Mouse (Mus musculus) c-Kit-positive CD71-negative TER-119-negative erythroid progenitor cells, embryonic 14.5 days (primary cell): ENCODE data around the gene Bphl.
"Not testable (repeated sequence)": the region's sequence is repeated elsewhere in the genome, so short reads cannot be mapped to it uniquely, and the experiment has no call there.

Experiments
- DNase-seq: peaks from one replicate; pipeline ENCODE4 v3.0.0-alpha.2; 2013; ENCODE audit warnings: low read depth

Bphl gene

DNA sequence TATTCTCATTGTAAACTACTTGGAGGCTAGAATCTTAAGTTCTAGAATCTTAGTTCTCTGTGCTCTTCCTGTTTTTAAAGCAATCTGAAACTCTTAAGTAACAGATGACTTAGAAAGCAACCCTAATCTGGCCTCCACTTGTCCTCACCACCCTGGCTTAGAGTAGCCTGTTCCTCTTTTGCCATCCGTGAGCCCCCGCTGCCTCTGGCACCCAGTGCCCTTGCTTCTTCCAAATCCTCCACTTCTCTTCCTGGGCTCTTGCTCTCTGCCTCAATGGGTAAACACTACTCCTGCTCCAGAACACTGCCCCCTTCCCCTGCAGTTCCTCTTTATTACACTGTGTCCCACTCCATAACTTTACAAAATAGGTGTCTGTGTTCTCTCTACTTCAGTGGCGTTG lies 14.3 kb downstream of the Bphl start:
- DNase-seq, result no peak

- no peak for DNase-seq
Measured at GRCm38 (mm10) chr13:34053673-34054282, 16.4 kb downstream of the Bphl start.

- no peak for DNase-seq
Measured at GRCm38 (mm10) chr13:34054391-34054790, 17.0 kb downstream of the Bphl start.

- no peak for DNase-seq
Measured at GRCm38 (mm10) chr13:34054983-34055382, 17.6 kb downstream of the Bphl start.

GRCm38 (mm10) chr13:34057252-34057651 lies 19.9 kb downstream of the Bphl start:
- no peak for DNase-seq

- no peak for DNase-seq
Measured at GRCm38 (mm10) chr13:34060061-34060460, 22.7 kb downstream of the Bphl start.

DNA sequence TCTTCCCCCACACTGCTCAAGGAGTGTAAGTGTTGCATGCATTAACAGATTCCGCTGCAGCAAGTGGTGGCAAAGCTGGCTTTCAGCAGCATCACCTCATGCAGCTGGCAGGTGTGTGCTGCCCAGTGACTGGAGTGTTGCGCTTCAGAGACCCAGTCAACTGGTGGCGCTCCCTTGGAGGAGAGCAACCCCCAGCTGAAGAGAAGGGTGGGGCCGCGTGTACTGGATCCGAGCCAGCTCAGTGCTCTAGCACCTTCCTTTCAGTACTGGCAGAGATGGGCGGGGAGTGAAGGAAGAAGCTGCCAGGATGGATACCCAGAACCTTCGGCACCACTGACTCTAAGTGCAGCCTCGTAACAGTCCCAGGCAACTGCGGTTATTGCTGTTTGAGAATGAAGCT lies 25.1 kb downstream of the Bphl start:
- DNase-seq, result no peak

GRCm38 (mm10) chr13:34066351-34066750 lies 29.0 kb downstream of the Bphl start:
- no peak for DNase-seq

DNA sequence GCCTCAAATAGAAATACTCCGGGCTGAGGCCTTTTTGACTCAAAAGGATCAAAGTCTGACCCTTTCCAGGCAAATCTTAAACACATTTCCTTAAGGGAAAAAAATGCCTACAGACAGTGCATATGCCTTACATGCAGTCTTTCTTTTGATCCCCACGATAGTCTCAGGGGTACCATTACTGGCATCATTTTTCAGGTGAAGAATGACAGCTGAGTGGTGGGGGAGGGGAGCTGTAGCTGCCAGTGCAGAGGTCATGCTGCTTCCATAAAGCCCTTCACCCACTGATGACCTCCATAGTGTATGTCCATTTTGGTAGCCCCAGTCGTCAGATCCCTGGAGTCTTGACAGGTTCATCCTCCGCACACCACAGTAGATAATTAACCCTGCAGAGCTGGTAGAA lies 32.9 kb downstream of the Bphl start:
- no peak for DNase-seq

DNA sequence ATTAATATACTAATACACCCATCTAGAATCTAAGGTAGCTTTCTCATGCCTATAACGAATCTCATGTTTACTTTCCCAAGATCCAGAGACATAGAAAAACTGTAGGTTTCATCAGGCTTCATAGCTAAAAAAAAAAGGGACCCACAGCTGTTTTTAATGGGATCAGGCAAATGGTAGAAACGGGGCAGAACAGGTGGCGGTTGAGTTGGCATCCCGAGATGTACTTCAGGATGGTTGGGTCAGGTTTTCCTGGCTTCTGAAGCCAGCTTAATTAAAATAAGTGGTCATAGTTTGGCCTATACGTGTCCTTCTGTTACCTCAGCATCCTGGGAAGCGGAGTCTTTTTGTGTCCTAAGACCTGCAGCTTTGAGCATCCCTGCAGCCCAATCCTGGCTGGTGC lies 34.4 kb downstream of the Bphl start:
- DNase-seq, result no peak

DNA sequence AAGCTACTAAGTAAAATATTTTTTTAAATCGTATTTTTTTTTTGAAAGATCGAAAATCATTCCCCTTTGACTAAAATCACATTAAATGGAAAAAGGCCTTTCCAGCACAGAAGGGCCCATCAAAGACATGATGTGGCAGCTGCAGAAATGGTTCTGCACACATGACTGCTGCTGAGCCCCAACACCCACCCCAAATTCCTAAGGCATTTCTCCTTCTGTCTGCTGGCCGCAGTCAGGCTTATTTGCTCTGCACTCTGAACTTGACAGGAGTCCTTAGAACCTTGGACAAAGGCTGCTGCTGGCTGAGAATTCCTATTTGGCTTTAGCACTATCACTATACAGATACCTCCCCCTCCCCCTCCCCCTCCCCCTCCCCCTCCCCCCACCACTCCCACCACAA lies 35.5 kb downstream of the Bphl start:
- DNase-seq, result no peak

DNA sequence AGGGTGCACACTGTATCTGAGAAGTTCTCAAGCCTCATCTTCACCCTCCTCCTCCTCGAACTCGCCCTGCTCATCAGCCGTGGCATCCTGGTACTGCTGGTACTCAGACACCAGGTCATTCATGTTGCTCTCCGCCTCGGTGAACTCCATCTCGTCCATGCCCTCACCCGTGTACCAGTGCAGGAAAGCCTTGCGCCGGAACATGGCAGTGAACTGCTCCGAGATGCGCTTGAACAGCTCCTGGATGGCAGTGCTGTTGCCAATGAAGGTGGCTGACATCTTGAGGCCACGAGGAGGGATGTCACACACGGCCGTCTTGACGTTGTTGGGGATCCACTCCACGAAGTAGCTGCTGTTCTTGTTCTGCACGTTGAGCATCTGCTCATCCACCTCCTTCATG lies 37.0 kb downstream of the Bphl start:
- not testable (repeated sequence) for DNase-seq

DNA sequence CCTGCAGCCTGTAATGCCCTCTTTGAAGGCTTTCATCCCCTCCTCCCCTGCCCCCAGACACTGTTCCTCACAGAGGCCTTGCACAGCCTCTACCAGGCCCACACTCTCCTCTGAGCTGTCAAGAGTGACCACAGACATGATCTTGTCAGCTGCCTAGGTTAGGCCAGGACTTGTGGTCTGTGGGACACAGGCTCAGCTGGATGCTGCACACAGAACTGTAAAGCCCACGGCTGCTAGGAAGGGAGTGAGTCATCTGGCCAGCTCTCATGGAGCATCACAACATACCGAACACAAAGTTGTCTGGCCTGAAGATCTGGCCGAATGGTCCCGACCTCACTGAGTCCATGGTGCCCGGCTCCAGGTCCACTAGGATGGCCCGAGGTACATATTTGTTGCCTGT lies 38.5 kb downstream of the Bphl start:
- not testable (repeated sequence) for DNase-seq

- no peak for DNase-seq
Measured at GRCm38 (mm10) chr13:34076561-34077491, 39.4 kb downstream of the Bphl start.

GRCm38 (mm10) chr13:34077492-34078271 lies 40.3 kb downstream of the Bphl start, which contains the start of gene Tubb2a:
TSS of gene Tubb2a (minus strand) at chr13:34078007.
- peak; percentile 70 for DNase-seq

- no peak for DNase-seq
Measured at GRCm38 (mm10) chr13:34078500-34079280, 41.3 kb downstream of the Bphl start.

- DNase-seq, result no peak
Measured at GRCm38 (mm10) chr13:34079801-34080200, 42.4 kb downstream of the Bphl start.

GRCm38 (mm10) chr13:34081926-34082325 lies 44.5 kb downstream of the Bphl start:
- no peak for DNase-seq

DNA sequence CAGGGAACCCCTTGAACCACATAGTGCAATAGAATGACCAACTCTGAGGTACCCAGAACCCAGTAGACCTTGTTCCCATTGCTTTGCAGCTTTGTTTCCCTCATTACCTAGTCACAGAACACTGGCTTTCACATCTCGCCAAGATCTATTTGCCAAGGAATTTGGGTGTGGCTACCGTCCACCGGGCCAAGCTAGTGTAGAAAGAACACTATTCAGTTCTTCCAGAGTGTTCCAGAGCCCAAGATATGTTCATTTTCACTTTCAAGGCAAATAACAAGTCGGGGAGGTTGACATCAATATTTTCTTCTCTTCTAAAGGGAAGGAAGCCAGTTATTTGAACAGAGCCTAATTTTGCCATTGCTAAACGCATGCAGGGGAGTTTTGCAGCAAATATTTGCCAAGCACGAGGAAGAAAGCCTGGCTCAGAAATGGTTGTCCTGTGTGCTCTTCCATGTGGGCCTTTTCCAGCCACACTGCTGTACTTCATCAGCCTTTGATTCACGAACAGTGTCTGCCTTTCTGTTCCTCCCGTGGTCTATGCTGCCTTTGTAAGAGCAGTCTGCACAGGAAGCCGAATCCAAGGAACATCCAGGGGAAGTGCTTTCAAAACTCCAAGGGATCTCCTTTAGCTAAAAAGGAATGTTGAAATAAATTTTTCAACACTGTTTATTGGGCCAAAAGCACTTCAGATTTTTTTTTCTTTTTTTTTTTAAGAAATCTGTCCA lies 46.8 kb downstream of the Bphl start:
- DNase-seq, result no peak

DNA sequence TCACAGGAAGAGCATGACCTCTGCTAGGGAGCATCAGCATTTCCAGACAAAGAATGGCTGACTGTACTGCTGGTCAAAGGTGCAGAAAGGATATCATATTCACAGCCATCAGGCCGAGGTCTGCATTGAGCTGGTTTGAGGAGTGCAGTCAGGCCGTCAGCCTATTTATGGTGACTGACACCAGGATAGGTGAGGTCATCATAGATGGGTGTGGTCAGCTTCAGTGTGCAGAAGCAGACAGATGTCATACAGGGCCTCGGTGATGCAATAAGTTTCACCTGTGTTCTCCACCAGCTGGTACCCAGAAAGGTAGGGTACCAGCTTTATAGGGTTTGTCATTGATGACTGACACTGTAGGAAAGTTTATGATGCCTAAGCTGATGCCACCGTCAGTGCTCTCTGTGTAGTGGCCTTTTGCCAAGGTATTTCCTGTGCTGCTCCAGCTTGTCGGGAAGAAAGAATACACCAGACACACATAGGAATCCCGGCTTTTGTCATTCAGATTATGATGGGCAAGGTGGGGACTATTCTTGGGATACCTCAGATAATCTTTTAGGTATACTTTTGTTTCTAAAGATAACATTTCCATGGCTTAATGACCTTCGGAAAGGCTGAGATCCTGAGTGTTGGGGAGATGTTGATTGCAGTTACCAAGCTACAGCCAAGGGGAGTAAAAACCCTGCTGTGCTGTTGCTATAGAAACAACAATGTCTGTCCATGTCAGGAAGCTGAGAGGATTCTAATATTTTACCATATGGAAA lies 49.8 kb downstream of the Bphl start:
- DNase-seq, result no peak
